ENCODE assay signal across 8 mouse cellular contexts in the genomic region with DNA sequence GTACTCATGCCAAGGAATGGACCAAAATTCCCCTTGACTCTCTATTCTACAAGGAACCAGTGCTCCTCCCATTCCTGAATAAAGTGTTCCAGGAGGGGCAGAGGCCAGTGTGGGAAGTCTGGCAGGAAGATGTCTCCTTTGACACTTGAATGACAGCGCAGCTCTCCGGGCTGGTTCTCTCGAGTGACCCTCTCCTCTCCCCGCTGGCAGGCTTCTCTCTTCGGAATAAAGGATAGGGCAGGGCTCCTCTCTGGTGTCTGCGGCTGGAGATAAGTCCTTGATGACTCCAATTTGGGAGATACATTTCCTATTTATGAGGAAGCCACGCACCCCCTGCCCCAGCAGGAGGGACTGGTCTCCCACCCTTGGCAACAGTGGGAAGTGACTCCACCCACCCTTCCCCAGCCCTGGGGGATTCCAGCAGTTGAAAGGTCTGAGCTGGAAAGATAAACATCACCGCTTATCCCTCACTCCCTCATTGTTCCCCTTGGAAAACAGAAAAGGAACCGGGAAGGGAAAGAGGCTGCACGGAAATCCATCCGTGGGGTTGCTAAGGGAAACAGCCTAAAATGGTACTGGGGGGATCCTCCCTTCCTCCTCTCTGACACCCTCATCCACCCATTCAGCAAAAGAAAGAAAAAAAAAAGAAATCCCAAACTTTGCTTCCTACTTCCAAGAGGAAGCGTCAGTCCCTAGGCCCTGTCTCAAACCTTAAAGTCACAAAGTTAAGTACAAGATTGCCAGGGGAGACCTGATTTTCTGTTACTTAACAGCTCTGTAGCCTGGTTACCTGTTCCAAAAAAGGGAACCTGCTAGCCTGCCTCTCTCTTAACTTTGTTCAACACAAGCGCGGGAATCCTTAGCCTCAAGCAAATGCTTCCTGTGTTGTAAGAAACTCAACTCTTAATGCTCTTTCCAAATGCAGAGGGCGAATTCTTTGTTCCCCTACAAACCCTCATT. TPM values are rescaled to one million over a fixed set of nuclear protein-coding genes. Genes with fewer than 3 reads are reported as not detected.
DNase-seq lines count a peak whose midpoint lies in the region; ATAC-seq and TF ChIP-seq lines count a peak whose summit lies in the region.

No protein-coding gene starts in this region.

- no peak overlapping the region; the same call in 1 of the 2 replicates for H3K9ac ChIP-seq in stomach, embryonic 16.5 days (ENCODE audit: low read length)

- DNase-seq in 416B (ENCODE audit: low read depth) (peak; percentile 28), R1 (ENCODE audit: low read depth, low spot score) (peak; percentile 60)
- peak; percentile 84 for DNase-seq in kidney, adult 2 months
- DNase-seq in lung, adult 2 months = peak; percentile 26
- DNase-seq in thymus, postnatal 4 days = no peak
- DNase-seq in frontal cortex, adult 2 months (ENCODE audit: extremely low spot score in 1 of 2, low spot score in 1 of 2) = no peak

- H3K27me3 ChIP-seq in kidney, adult 2 months (replicated peaks; ENCODE audit: control insufficient read depth, insufficient read depth, low read length) = no peaks in the 10 kb centered on the region
- no peaks in the 10 kb centered on the region for H3K27me3 ChIP-seq in stomach, embryonic 16.5 days (ENCODE audit: control insufficient read depth, insufficient read depth, low read length)

- H3K4me3 ChIP-seq in kidney, adult 2 months (ENCODE audit: insufficient read depth, low read depth, low read length) = no peak overlapping the region
- no peak overlapping the region for H3K4me3 ChIP-seq in lung, adult 2 months (replicated peaks; ENCODE audit: extremely low read depth, low read depth, low read length)
- H3K4me3 ChIP-seq in stomach, embryonic 16.5 days (replicated peaks; ENCODE audit: low read length) = no peak overlapping the region

- H3K27ac ChIP-seq in kidney, adult 2 months (ENCODE audit: insufficient read depth, low read depth, low read length) = peak overlapping the region; percentile 37
- H3K27ac ChIP-seq in stomach, embryonic 16.5 days (ENCODE audit: low read length) = peak overlapping the region; percentile 42

- H3K36me3 ChIP-seq in kidney, adult 2 months (ENCODE audit: control insufficient read depth, insufficient read depth, low read length) = no peaks in the 10 kb centered on the region
- H3K36me3 ChIP-seq in stomach, embryonic 16.5 days (ENCODE audit: control insufficient read depth, insufficient read depth, low read length) = no peaks in the 10 kb centered on the region

- peak; percentile 48 for ATAC-seq in granulocyte monocyte progenitor cell, adult 5-6 weeks (replicated peaks; ENCODE audit: poor library complexity, severe bottlenecking)
- peak; percentile 51 for ATAC-seq in stomach, embryonic 16.5 days (ENCODE audit: insufficient read depth, low FRiP score)

- peaks cover 3% of the 10 kb centered on the region; the same call in 1 of the 2 replicates for H3K4me1 ChIP-seq in kidney, adult 2 months (ENCODE audit: control insufficient read depth, insufficient read depth, low read length)
- H3K4me1 ChIP-seq in lung, adult 2 months (ENCODE audit: control insufficient read depth, insufficient read depth, low read length) = peaks cover 16% of the 10 kb centered on the region
- peaks cover 20% of the 10 kb centered on the region for H3K4me1 ChIP-seq in stomach, embryonic 16.5 days (ENCODE audit: control insufficient read depth, insufficient read depth, low read length)

- H3K9me3 ChIP-seq in stomach, embryonic 16.5 days (replicated peaks; ENCODE audit: control insufficient read depth, low read length) = no peaks in the 10 kb centered on the region

- WGBS in kidney, adult 2 months = 37% methylated on average over 15 of the region's 15 CpGs
- WGBS in lung, adult 2 months = 25% methylated on average over 15 of the region's 15 CpGs
- 20% methylated on average over 15 of the region's 15 CpGs for WGBS in stomach, embryonic 16.5 days

- no peak for TF ChIP-seq POLR2A in kidney, adult 2 months (IDR thresholded peaks at IDR 0.05; ENCODE audit: low read depth, low read length)
- TF ChIP-seq POLR2A in lung, adult 2 months (IDR thresholded peaks at IDR 0.05; ENCODE audit: borderline replicate concordance, extremely low read depth, low read depth, low read length) = no peak

- peak overlapping the region; percentile 41 for H3K4me2 ChIP-seq in stomach, embryonic 16.5 days (ENCODE audit: low read depth, low read length)

- TF ChIP-seq CTCF in kidney, adult 2 months (conservative IDR thresholded peaks at IDR 0.05; ENCODE audit: insufficient read depth, insufficient read length, low read depth, low read length) = no peak
- TF ChIP-seq CTCF in lung, adult 2 months (IDR thresholded peaks at IDR 0.05; ENCODE audit: insufficient read depth, low read length) = no peak

RNA-seq across cellular contexts. Expression of gene Cfap161, which starts 15.7 kb away (rescaled TPM):
- total RNA-seq in granulocyte monocyte progenitor cell, adult 5-6 weeks (2014; fragmentation: Nextera tagmentation) = not detected in 2 replicates
- total RNA-seq in granulocyte monocyte progenitor cell, adult 5-6 weeks (2017) = not detected in 2 replicates
- polyA plus RNA-seq in kidney, adult 2 months (2012; rRNA removed) = not detected in 2 replicates
- 2.3 and 3.3 TPM in 2 replicates for polyA plus RNA-seq in lung, adult 2 months (2012; rRNA removed)
- 0.44 TPM in 1 of 2 replicates, not detected in the other for polyA plus RNA-seq in stomach, embryonic 16.5 days (2015; fragmentation: Nextera tagmentation; extraction: Ambion mirVana)
- polyA plus RNA-seq in frontal cortex, adult 2 months (2012; rRNA removed) = 0.58 and 0.84 TPM in 2 replicates

Comparison
In these comparisons a context has a peak if more than half of its experiments do, and no peak if none do; other contexts are left out.
1. DNase-seq: peak in 416B (single experiment), R1 (single experiment), kidney, adult 2 months (single experiment) and lung, adult 2 months (single experiment); none in thymus, postnatal 4 days (single experiment) and frontal cortex, adult 2 months (0 of 2).